Mouse (Mus musculus) liver, adult 10 weeks (tissue): ENCODE data around the gene 1700123O20Rik. TPM values are rescaled to one million over a fixed set of nuclear protein-coding genes. Genes with fewer than 3 reads are reported as not detected.

Experiments used
- polyA plus RNA-seq: library from polyadenylated mRNA; stranded (reverse); fragments of 350-450 nt; fragmentation: Illumina TruSeq; extraction: RNeasy Lipid Tissue Mini Kit (QIAGEN cat#74804); gene quantifications from one replicate; pipeline ENCODE4 v1.2.3, GENCODE M21; 2014; ENCODE audit warnings: low read depth, low replicate concordance

The 1700123O20Rik gene
- 13.9 TPM for polyA plus RNA-seq

GRCm38 (mm10) chr14:54686063-54686521 is at the start of gene 1700123O20Rik:
1700123O20Rik (plus strand) TSS chr14:54686216.

GRCm38 (mm10) chr14:54640946-54641304 is 45.1 kb upstream of the 1700123O20Rik start, which contains the start of gene Gm17606:
Gm17606 (plus strand) TSS chr14:54640952.

GRCm38 (mm10) chr14:54641305-54641969 is 44.6 kb upstream of the 1700123O20Rik start, which contains the start of gene Cdh24:
Cdh24 (minus strand) TSS chr14:54641364.

GRCm38 (mm10) chr14:54686522-54687143 is 617 bp downstream of the 1700123O20Rik start, which contains the start of gene Acin1:
Acin1 (minus strand) TSS chr14:54686931.

GRCm38 (mm10) chr14:54698733-54699132 is 12.7 kb downstream of the 1700123O20Rik start, which contains the start of gene Gm29776:
Gm29776 (minus strand) TSS chr14:54698833.

GRCm38 (mm10) chr14:54712074-54712473 is 26.1 kb downstream of the 1700123O20Rik start, which contains the start of gene Cebpe:
Cebpe (minus strand) TSS chr14:54712174.

Other genes with a start within 250 kb of the 1700123O20Rik start
- 2.3 TPM for gene Lrp10, start 222.1 kb upstream of the 1700123O20Rik start, polyA plus RNA-seq
- gene Rem2, start 210.1 kb upstream of the 1700123O20Rik start, polyA plus RNA-seq = not detected
- 9.2 TPM for gene Prmt5, start 168.7 kb upstream of the 1700123O20Rik start, polyA plus RNA-seq
- gene Haus4, start 131.6 kb upstream of the 1700123O20Rik start, polyA plus RNA-seq = 2.4 TPM
- gene Ajuba, start 108.7 kb upstream of the 1700123O20Rik start, polyA plus RNA-seq = 5.1 TPM
- gene 4931414P19Rik, start 80.2 kb upstream of the 1700123O20Rik start, polyA plus RNA-seq = 0.93 TPM
- gene Psmb5, start 68.2 kb upstream of the 1700123O20Rik start, polyA plus RNA-seq = 7.7 TPM
- not detected for gene Psmb11, start 64.8 kb upstream of the 1700123O20Rik start, polyA plus RNA-seq
- not detected for gene Gm17606, start 45.3 kb upstream of the 1700123O20Rik start, polyA plus RNA-seq
- not detected for gene Cdh24, start 44.9 kb upstream of the 1700123O20Rik start, polyA plus RNA-seq
- gene Acin1, start 715 bp downstream of the 1700123O20Rik start, polyA plus RNA-seq = 40.7 TPM
- not detected for gene Gm29776, start 12.6 kb downstream of the 1700123O20Rik start, polyA plus RNA-seq
- gene Cebpe, start 26.0 kb downstream of the 1700123O20Rik start, polyA plus RNA-seq = not detected
- 0.82 TPM for gene Slc7a8, start 95.7 kb downstream of the 1700123O20Rik start, polyA plus RNA-seq
- gene Rnf212b, start 127.9 kb downstream of the 1700123O20Rik start, polyA plus RNA-seq = not detected
- gene Homez, start 184.7 kb downstream of the 1700123O20Rik start, polyA plus RNA-seq = 3.0 TPM
- 4.6 TPM for gene Ppp1r3e, start 191.3 kb downstream of the 1700123O20Rik start, polyA plus RNA-seq
- gene Bcl2l2, start 197.2 kb downstream of the 1700123O20Rik start, polyA plus RNA-seq = 7.7 TPM
- not detected for gene Gm20521, start 197.2 kb downstream of the 1700123O20Rik start, polyA plus RNA-seq
- gene Pabpn1, start 206.3 kb downstream of the 1700123O20Rik start, polyA plus RNA-seq = 42.0 TPM
- not detected for gene Slc22a17, start 226.9 kb downstream of the 1700123O20Rik start, polyA plus RNA-seq
- not detected for gene Efs, start 239.9 kb downstream of the 1700123O20Rik start, polyA plus RNA-seq
- gene Il25, start 246.5 kb downstream of the 1700123O20Rik start, polyA plus RNA-seq = not detected